Mouse (Mus musculus) right cerebral cortex, adult 2 months (tissue): ENCODE data around the gene Plscr3.

Source experiments
- DNase-seq, 2 experiments: peaks; one replicate each; pipeline ENCODE4 v3.0.0; 2021 to 2022; ENCODE audit warnings: low spot score in 2 of 2

Gene Plscr3

DNA sequence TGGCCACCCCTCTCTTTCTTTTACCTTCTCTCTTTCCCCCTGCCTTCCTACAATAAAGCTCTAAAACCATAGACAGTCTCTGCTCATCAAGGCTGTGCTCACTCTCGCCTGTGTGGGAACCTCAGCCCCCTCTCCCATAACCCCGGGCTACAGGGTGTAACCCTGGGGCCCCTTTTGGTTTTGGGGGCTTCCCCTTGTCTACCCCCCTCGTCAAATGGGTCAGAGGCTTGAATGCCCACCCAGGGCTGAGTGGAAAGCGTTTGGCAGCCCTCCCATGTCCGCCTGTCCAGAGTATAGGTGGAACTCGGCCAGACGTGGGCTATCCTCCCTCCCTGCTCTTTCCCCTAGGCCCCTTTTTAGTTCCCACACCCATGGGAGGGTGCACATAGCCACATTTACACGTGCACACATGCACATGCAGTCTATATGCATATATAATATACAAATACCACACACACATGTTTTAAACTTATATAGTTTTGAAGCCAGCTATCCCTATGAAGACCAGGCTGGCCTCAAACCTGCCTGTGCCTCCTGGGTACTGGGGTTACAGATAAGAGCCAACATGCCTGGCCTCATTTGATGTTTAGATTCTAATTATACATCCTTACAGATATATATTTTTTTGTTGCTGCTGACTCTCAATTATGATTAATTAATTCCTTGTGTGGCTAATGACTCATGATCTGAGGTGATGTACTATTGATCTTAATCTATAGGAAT, 18.1 kb downstream of the Plscr3 start:
- DNase-seq, result no peak

DNA sequence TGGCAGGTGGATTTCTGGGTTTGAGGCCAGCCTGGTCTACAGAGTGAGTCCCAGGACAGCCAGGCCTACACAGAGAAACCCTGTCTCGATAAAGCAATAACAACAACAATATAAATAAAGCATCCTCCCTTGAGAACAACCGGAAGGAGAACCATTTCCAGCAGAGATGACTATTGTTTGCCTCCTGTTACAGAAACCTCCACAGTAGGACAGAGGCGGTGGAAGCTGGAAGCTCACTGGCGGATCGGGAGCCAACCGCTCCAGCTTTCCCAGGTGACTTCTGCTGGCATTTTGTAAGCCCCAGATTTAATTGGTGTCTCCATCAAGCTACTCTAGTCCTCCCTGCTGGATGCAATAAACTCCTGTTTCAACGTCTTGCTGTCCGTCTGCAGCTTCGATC, 19.4 kb downstream of the Plscr3 start:
- DNase-seq, result no peak

DNA sequence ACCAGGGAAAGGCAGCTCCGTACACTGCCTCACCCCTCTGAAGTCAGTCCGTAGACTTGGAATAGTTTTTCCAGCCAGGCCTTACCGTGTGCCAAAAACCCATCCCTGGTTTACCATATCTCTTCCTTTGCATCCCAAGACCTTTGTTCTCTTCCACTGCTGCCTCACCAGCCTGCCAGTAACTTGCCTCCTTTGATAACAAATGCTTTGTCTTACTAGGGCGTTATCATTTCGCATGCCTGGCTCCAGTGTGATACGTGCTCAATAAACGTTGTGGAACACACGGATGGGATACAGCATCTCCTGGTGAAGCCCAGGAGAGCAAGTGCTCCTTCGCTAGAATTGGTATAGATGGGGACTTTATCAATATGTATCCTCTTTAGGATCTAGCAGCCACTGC, 21.2 kb downstream of the Plscr3 start:
- DNase-seq, result no peak

DNA sequence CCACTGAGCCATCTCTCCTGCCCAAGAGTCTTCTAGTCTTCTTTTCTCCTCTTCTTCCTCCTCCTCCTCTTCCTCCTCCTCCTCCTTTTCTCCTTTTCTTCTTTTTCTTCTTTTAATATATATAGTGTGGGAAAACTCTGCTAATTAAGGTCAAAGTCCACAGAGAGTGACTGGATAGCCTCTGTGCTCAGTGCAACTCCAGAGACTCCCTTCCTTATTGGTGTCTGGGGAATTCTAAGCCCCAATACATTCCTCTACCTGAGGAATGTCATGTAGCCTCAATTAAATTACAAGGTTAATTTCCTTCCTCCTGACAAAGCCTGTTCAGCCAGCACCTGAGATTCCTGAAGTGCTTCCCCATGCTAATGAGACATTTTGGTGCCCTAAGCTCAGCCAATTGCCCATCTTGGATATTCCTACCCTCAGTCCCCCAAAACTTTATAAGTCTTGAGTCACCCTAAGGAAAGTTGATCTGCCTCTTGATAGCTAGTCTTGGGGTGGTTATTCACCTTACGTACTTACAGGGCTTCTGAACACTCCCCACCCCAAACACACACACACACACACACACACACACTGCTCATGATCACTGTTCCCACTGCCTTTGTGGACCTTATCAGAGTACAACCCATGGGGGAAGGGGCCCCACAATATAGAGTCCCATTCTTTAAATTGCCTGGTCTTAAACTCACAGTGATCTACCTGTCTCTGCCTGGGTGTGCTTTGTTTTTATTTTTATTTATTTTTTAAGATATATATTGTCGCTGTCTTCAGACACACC, 24.3 kb downstream of the Plscr3 start:
- no peak for DNase-seq

DNA sequence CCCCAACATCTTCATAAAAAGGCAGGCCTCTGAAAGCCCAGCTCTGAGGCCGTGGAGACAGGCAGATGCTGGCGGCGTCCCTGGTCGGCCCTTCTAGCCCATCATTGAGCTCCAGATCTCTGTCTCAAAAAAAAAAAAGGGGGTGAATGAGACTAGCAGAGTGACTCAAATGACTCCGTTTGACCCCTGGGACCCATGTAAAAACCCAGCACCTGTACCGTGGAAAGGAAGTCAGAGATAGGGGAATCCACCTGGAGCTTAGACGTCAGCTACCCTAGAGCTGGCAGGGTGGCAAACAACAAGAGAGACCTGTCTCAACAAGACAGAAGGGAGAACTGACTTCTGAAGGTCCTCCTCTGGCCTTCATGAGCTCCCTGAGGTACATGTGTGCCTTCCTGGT, 25.6 kb downstream of the Plscr3 start:
- DNase-seq, result no peak

DNA sequence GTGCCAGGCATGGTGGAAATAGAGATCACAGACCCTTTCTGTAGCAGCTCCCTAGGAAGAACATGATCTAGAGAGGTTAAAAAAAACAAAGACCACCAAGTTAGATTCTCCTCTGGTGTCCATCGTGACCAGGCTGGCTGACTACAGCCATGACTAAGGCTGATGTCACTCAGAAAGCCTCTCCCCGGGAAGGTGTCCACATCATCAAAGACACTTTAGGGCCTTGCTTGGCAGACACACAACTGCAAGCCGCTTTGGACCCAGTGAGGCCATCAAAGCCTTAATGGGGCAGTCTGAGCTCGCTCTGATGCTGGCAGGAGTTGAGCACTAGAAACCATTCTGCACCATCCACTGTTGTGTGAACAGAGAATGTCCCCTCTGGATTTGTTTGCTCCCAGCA, 26.3 kb downstream of the Plscr3 start:
- DNase-seq, result no peak

DNA sequence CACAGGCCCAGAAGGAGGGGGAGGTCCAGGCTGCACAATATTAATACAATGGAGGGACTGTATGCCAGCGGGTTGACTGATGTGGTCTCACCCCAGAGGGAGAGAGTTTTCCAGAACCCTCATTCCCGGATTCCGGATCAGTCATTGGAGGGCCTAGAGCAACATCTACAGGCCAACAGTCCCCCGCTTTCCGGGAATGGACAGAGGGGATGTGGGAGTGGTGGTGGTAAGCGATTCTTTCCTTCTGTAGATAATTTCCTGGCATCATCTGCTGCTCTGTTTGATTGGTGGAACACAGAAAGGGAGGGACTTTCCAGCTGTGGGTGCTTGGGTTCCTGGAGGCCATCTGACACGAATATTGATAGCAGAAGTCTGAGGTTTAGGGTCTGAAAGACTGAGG, 30.0 kb downstream of the Plscr3 start:
- DNase-seq, result peak in 1 of 2 experiments; percentile 22

DNA sequence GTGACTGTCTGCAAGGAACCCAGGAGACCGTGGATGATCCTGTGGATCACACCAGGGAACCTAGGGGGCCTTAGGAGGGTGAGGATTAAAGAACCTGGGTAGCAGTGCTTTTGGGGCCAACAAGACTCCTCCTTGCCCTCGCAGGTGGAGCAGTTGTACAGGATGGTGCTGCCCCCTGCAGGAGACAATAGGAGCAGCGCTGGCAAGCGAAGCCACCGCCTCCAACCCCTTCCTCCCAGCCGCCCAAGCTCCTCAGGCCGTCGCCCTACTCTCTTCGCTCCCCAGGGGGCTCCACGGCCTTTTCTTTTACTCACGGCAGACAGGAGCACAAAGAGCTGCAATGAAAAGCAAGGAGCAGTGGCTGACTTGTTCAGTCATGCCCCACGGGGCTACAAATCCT, 30.7 kb downstream of the Plscr3 start:
- DNase-seq, result peak; percentile 71 to 72

DNA sequence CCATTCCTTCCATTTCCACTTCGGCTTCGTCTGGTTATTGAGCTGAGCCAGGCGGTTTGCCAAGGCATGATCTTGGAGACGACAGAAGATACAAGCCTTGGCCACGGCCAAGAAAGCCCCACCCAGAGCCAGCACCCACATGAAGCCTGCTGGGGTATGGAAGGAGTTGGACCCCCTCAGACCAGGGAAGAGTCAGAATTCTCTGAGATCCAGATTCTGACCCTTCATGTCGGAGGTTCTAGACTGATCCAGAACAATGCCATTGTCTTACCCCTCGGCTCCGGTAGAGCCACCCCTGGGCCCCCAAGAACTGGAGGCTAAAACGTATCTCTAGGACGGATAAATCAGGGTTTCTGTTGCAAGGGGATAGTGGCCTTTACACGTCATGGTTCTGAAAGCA, 31.7 kb downstream of the Plscr3 start, which contains the start of gene Tmem95:
Gene Tmem95, minus strand, starts transcription at position 141 of the 400 bp plus-strand sequence.
- no peak for DNase-seq

DNA sequence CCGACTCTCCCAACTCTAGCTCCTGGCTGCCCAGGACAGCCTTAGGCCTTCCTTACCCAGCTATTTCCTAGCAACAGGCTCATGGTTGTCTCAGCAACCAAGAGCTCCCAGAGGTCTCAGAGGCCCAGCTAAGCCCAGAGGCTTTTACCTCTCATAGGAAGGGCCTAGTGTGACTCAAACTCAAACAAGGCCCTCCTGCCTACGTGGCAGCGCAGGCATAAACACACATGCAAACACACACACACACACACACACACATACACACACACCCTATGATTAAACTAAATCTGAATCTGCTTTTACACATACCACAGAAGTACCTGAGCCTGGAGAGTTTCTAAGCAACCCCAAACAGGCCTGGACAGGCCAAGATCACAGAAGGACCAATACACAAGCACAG, 32.2 kb downstream of the Plscr3 start:
- DNase-seq, result no peak

DNA sequence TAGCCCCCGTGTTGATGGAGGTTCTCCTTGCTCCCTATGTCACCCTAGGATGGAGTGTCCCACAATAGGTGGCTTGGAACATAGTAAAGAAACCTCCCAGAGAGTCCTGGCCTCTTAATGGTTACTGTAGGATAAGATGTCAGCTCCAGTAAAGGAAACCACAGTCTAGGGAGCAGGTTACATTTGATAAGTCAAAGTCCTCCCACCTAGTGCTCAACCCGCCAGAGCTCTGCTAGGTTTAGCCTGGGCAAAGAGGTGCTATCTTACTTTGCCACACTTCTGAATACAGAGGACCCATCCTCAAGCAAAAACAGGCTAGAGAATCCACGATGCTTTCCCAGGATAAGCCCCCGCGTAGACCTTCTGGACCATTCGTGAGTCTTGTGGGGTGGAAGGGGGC, 32.8 kb downstream of the Plscr3 start:
- DNase-seq, result no peak

DNA sequence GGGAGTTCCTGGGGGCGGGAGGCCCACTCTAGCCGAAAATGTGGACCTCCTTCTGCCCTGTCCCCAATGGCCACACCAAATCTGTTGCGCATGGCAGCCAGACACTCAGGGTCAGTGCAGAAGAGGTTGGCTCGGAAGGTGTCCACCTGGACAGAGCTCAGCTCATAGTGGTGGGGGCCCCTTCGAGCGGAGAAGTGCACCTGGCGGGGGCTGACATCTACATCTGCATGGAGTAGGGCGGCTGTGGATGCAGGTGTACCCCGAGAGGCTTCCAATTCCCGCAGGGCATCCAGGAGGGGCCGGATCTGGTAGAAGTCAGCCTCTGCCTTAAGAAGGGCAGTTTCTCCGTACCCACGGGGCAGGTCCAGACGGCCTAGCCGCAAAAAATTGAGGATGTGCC, 33.5 kb downstream of the Plscr3 start:
- DNase-seq, result no peak

DNA sequence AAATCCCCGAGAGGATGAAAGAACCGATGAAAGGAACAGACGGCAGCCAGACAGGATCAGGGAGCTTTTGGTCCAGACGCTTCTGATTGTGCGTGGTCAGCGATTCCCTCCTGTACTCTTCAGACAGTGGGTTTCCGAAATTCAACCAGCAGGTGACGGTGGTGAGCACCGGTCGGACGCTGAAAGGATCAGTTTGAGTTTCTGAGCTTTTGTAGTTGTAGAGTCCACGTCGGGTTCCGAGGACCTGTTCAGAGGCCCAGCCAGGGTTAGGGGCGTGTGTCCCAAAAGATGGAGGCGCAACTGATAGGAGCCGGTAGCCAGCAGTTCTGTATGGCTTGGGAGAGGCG, 34.3 kb downstream of the Plscr3 start:
- peak; percentile 37 to 54 for DNase-seq

DNA sequence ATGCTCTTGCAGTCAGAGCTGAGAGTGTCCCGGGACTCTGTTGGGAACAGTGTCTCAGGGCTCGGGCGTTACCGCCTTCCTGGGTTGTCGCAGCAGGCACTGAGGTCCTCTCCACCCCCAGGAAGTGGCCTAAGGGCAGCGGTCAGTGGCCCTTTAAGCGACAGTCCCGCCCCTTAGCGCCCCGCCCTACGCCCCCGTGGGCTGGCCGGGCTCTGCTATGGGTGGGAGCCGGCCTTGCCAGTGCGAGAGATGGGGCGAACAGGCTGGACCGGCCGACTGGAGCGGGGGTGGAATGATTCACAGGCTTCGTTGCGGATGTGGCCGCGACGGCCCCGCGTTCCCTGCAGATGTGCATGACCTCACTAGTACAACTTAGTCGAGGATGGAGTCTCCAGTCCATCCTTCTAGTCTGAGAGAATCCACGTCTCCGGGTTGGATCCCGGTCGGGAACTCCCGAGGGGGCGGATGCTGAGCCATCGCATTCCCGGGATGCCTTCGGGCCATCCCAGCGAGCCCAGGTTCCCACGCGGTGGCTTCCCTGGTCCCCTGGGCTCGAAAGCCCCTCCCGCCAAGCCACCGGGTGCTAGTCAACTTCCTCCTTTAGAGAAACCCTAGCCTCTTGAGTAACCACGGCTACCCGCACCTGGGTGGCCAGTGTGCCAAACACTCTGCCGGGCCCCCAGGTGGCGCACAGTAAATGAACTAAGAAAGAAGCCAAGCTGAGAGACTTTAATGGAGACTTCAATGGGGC, 34.9 kb downstream of the Plscr3 start, which contains the start of gene Kctd11:
Gene Kctd11, minus strand, starts transcription at position 554 of the 751 bp plus-strand sequence.
- DNase-seq, result peak; percentile 56 to 65

DNA sequence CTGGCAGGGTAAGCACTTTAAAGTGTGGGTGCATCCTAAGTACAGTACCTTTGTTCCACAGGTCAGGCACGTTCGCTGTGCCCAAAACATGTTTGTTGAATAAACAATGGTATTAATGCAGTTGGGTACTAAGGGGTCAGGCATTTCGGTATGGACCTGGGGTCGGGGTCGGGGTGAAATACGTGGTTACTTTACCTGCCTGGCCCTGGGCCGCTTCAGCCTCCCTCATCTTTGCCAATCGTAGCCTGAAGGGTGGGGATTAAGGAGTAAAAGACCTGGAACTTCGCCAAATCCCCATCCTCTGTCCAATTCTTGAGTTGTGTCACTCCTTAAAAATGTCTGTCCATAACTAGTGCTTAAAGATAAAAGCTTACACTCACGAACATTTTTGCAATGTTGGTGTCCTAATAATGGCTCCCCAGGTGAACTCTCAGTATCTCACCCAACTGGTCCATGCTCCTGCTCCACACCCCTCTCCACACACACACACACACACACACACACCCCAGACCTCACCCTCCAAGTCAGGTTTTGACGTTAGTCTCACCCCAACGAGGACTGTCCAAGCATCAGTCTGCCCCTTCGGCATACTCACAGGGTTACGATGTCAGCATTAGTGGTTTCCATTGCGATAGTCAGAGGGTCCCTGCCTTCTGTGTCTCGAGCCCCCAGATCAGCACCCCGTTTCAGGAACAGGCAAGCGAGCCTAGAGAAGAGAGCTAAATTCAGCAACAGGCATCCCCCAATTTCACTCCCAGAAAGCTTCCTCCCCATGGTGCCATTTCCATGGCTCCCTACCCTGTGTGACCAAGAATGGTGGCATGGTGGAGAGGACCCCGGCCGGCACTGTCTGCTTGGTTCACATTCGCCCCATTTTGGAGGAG, 35.9 kb downstream of the Plscr3 start:
- DNase-seq, result no peak

DNA sequence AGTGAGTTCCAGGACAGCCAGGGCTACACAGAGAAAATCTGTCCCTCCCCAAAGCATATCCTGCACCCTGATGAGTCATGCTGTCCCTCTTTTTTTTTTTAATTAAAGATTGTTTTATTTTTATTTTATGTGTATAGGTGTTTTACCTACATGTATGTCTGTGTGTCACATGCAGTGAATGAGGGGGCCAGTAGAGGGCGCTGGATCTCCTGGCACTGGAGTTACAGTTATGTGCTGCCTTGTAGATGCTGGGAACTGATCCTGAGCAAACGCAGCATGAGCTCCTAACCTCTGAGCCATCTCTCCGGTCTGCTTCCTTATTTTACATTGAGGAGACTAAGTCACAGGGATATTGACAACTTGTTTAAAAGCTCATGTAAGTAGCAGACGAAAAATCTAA, 36.9 kb downstream of the Plscr3 start:
- DNase-seq, result peak in 1 of 2 experiments; percentile 16

DNA sequence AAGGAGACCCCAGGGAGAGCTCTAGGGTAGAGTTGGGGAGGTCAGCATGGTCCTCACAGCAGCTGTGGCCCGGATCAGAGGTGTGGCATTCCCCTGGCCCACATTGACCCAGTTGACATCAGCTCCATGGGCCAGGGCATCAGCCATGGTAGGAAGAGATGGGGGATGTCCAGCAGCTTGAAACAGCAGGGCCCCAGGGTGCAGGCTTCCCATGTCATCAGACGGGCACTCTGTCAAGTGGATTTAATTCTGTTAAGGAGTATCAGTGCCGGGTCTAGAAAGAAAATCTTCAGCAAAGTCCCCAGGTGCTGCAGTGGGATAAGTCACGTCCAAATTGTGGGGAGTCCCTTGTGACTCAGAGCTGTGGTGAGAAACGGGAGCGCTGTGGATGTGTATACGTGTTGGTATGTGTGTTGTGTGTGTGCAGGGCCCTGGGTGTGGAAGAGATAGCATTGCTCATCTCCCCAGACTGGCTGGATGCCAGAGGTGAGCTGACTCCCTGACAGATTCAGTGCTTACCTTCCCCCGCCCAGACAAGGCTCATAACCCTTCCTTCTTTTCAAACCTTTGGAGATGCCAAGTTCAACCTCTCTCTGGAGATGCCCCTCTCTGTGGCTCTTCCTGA, 37.5 kb downstream of the Plscr3 start:
- no peak for DNase-seq

DNA sequence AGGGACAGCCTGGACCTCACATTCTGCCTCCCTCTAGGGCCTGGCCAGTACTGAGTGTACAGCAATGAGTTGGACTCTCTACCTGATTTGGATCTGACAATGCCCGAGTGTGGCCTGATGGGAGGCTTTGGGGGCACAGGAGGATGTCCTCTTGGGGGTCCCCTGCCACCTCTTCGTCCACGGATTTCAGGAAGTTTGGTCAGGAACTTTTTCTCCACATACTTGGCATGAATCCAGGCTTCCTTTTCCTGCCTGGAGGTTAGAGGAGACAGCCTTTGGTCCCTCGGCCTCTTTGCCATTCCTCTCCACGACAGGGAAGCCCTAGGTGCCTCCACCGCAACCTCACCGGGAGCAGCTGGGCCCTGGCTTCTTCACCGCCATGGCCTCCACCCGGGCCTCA, 38.1 kb downstream of the Plscr3 start:
- DNase-seq, result no peak

DNA sequence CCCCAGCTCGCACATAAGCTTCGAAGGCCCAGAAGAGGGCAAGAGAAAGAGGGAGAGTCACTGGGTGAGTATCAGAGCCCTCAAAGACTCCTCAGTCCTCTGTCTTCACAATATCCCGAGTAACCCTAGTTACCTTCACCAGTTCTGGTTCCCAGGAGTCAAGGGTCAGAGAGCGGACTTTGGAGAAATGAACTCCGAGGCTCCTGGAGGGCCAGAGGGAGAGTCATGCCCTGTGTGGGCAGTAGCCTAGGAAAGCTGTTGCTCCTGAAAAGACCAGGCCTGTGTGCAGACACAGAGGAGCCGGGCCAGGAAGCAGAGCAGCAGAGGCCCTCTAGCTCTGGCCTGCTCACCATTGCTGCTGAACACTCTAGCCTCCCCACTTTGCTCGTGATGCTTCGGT, 38.5 kb downstream of the Plscr3 start:
- DNase-seq, result no peak

DNA sequence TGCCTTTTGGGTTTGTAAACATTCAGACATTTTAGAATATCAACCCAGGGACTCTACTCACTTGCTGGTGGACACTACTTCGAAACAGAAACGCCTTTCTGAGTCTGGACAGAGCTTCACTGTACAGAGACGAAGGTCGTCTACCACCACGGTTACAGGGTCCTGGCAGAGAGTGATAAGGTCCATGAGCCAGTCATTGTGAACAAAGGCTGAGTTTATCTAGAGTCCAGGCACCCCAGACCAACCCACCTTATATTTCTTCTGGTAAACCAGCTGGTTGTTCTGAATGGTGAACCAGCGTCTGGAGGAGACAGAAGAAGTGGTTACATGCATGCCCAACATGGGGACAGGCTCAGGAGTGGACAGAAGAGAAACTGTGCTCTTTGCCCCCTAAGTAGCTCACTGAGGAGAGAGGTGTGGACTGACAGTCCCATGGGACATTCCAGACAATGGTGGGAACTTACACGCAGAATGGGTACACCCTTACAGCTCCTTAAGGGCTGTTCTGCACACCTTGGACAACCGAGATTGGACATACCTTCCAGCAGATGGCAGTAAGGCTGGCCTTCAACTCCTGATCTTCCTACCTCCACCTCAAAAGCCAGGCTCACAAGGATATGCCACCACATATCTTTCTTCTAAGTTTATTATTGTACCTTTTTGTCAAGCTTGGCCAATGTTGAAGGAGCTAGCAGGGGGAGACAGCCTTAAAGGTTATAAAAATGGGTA, 40.9 kb downstream of the Plscr3 start:
- no peak for DNase-seq
